Mouse (Mus musculus) left cerebral cortex, adult 18-20 months (tissue): ENCODE results near the gene Olfr1447. TPM values are rescaled to one million over a fixed set of nuclear protein-coding genes. Genes with fewer than 3 reads are reported as not detected.

Experiments
- DNase-seq, 2 experiments: peaks; one replicate each; pipeline ENCODE4 v3.0.0; 2021 to 2022; ENCODE audit warnings: low spot score in 2 of 2, mixed read lengths in 1 of 2
- long read RNA-seq, 2 experiments: library from polyadenylated mRNA; stranded (forward); transcript quantifications; one replicate each; pipeline ENCODE4 v2.0.0; 2021
- total RNA-seq, 2 experiments: library from RNA; stranded (reverse); gene quantifications; 2 replicates each; pipeline ENCODE4 v1.2.3; 2021

Olfr1447 gene
- not detected for total RNA-seq
- long read RNA-seq, experiment 1: 0 reads
- long read RNA-seq, experiment 2: 0 reads

DNA sequence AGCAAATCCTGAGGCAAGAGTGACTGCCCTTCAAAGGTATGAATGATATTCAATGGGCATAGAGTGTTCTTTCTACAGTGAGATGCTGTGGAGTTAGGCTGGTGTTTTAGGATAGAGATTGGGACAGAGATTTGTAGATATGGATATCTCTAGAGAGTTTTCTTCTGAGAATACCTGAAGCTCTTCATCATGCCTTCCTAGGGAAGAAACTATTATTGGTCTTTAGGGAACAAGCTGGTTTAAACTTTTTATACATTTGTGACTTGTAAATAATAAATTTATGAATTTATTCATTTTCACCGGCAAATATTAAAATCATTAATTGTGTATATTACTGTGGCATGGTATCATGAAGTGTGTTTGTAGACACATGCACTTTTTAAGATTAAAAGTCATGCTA, at the start of gene Olfr1447:
Gene Olfr1447, minus strand, starts transcription at position 101 of the 400 bp plus-strand sequence.
- DNase-seq: no peak

DNA sequence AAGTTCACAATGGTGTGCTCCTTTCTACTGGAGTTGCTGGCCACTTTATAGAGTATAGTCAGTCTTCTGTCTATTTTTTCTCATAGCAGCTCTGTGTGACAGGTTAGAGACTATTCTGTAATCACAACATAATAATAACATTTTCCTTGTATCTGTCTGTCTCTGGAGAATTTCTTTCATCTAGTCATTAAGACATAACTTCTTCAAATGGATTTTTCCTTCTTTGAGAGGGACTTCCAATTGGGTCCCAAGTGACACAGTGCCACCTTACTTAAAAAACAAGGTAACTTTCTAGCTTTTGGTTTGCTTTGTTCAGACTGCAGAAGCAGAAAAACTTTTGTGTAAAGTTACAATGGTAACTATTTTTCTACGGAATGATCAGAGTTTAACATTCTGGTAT, 46.4 kb upstream of the Olfr1447 start, which contains the start of gene Olfr1450:
Gene Olfr1450, plus strand, starts transcription at position 301 of the 400 bp plus-strand sequence.
- no peak for DNase-seq

DNA sequence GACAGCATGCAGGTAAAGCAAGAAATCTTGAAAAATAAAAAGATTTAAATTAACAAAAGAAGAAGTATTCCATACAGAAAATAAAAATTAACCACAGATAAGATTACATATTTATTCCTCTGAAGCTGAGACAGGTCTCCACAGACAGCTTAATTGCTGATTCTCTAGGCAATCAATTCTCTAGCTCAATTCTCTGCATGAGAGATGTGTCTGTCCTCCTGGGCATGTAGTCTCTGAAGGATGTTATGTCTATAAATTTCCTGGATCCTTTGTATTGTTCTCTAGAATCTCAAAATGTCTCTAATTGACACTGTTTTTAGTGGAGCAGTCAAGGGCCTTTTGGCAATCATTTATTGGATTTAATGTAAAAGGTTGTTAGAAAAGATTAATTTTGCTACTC, 27.0 kb upstream of the Olfr1447 start, which contains the start of gene Olfr1449:
Gene Olfr1449, plus strand, starts transcription at position 301 of the 400 bp plus-strand sequence.
- no peak for DNase-seq

DNA sequence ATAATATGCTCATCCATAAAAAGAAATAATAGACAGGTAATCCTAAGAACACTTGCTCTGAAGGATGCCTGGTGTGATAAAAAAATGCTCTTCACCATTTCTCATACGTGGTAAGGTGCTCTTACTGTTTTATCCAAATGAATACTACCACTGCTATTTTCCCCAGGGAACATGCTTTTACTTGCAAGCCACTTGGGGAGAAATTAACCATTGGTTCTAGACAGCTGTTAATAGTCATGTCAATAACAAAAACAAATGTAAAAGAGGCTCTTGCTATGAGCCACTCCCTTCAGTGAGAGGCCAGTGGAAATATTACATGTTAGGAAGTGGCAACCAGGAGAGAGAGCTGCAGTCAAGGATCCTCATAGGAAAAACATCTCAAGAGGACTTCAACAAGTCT, 20.8 kb upstream of the Olfr1447 start, which contains the start of gene Olfr1448:
Gene Olfr1448, minus strand, starts transcription at position 101 of the 400 bp plus-strand sequence.
- no peak for DNase-seq

DNA sequence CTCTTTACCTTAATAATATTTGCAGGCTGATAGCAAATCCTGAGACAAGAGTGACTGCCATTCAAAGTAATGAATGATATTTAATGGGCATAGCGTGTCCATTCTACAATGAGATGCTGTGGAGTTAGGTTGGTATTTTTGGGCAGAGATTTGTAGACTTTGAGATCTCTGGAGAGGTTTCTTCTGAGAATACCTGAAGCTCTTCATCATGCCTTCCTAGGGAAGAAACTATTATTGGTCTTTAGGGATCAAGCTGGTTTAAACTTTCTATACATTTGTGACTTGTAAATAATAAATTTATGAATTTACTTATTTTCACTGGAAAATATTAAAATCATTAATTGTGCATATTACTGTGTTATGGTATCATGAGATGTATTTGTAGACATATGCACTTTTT, 10.1 kb downstream of the Olfr1447 start, which contains the start of gene Olfr1446:
Gene Olfr1446, minus strand, starts transcription at position 101 of the 400 bp plus-strand sequence.
- no peak for DNase-seq

DNA sequence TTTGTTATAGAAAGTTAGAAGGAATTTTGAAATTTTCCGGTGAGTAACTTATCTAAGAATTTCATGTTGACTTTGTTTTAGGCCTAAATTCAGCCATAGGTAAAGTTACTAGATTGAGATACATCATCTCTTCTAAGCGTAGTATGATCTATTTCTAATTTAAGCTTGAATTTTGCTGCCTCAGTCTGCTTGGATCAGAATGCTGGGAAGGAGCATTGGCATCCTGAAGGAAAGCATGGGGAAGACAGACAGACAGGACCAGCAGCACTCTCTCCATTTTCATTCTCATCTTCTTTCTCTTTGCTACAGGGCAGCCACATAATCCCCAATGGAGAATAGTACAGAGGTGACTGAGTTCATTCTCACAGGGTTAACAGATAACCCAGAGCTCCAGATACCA, 20.0 kb downstream of the Olfr1447 start, which contains the start of gene Olfr1445:
Gene Olfr1445, plus strand, starts transcription at position 301 of the 400 bp plus-strand sequence.
- DNase-seq: no peak

DNA sequence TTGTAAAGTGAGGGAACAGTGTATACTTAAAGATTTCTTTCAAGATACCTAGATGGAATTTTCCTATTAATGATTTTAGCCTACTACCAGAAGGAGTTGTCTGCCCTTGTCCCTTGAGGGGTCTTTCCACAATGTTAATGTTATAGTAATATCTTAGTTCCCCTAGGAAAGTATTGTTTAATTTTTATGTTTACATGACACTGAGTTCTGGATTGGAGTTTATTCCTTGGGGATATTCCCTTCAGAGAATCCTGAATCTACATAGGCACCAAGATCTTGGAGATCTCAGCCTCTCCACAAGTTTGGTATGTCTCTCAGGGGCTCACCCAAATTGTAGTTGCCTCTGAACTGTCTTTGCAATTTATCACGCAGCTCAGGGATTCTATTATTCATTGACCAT, 46.6 kb downstream of the Olfr1447 start, which contains the start of gene Olfr1444:
Gene Olfr1444, plus strand, starts transcription at position 301 of the 400 bp plus-strand sequence.
- DNase-seq: no peak

Other genes with a start within 250 kb of the Olfr1447 start
- not detected for gene Olfr1442, start 233.3 kb downstream of the Olfr1447 start, total RNA-seq
- gene Olfr1443, start 225.6 kb downstream of the Olfr1447 start, total RNA-seq: not detected
- gene Keg1, start 208.0 kb downstream of the Olfr1447 start, total RNA-seq: not detected
- 1 to 10 TPM; 2.9 to 3.1 TPM for gene Cntf, start 138.1 kb downstream of the Olfr1447 start, total RNA-seq
- gene Zfp91, start 107.6 kb downstream of the Olfr1447 start, total RNA-seq: 10 to 100 TPM; 88.4 to 89.6 TPM
- 1 to 10 TPM; 1.2 to 1.8 TPM for gene Lpxn, start 107.5 kb downstream of the Olfr1447 start, total RNA-seq
- gene Gm5244, start 57.1 kb downstream of the Olfr1447 start, total RNA-seq: not detected
- not detected for gene Olfr1444, start 46.5 kb downstream of the Olfr1447 start, total RNA-seq
- not detected for gene Olfr1445, start 19.9 kb downstream of the Olfr1447 start, total RNA-seq
- not detected for gene Olfr1446, start 10.2 kb downstream of the Olfr1447 start, total RNA-seq
- gene Olfr1448, start 20.7 kb upstream of the Olfr1447 start, total RNA-seq: not detected
- not detected for gene Olfr1449, start 27.1 kb upstream of the Olfr1447 start, total RNA-seq
- not detected for gene Olfr1450, start 46.5 kb upstream of the Olfr1447 start, total RNA-seq
- not detected for gene Olfr1451, start 91.3 kb upstream of the Olfr1447 start, total RNA-seq
- gene Olfr1453, start 124.6 kb upstream of the Olfr1447 start, total RNA-seq: not detected
- gene Olfr1454, start 156.9 kb upstream of the Olfr1447 start, total RNA-seq: not detected
- not detected for gene Olfr1457, start 194.1 kb upstream of the Olfr1447 start, total RNA-seq
- gene Olfr1458, start 203.0 kb upstream of the Olfr1447 start, total RNA-seq: not detected
- under 1 TPM; 0.16 to 0.19 TPM for gene Olfr1459, start 245.8 kb upstream of the Olfr1447 start, total RNA-seq